Mouse (Mus musculus): Measurements from ENCODE around the gene Nlrp9c. TPM values are rescaled to one million over a fixed set of nuclear protein-coding genes. Genes with fewer than 3 reads are reported as not detected.
"Not testable (repeated sequence)": the region's sequence is repeated elsewhere in the genome, so short reads cannot be mapped to it uniquely, and the experiment has no call there.

Gene Nlrp9c
- total RNA-seq (2017): not detected in 2 replicates

- ATAC-seq (replicated peaks; ENCODE audit: low read depth, poor library complexity, severe bottlenecking): not testable (repeated sequence)
Observed at GRCm38 (mm10) chr7:26403600-26403999, at the start of gene Nlrp9c. Nlrp9c (minus strand) TSS chr7:26403700.

- no peak for ATAC-seq (replicated peaks; ENCODE audit: low read depth, poor library complexity, severe bottlenecking)
Observed at GRCm38 (mm10) chr7:26434813-26435212, 31.3 kb upstream of the Nlrp9c start, which contains the start of gene Nlrp4a. Nlrp4a (plus strand) TSS chr7:26435113.

GRCm38 (mm10) chr7:26391811-26392210 is 11.7 kb downstream of the Nlrp9c start:
- ATAC-seq (replicated peaks; ENCODE audit: low read depth, poor library complexity, severe bottlenecking): not testable (repeated sequence)

- ATAC-seq (replicated peaks; ENCODE audit: low read depth, poor library complexity, severe bottlenecking): not testable (repeated sequence)
Observed at GRCm38 (mm10) chr7:26391137-26391536, 12.4 kb downstream of the Nlrp9c start.

GRCm38 (mm10) chr7:26386691-26387090 is 16.8 kb downstream of the Nlrp9c start:
- ATAC-seq (replicated peaks; ENCODE audit: low read depth, poor library complexity, severe bottlenecking): not testable (repeated sequence)

- no peak for ATAC-seq (replicated peaks; ENCODE audit: low read depth, poor library complexity, severe bottlenecking)
Observed at GRCm38 (mm10) chr7:26380807-26381206, 22.7 kb downstream of the Nlrp9c start.

- ATAC-seq (replicated peaks; ENCODE audit: low read depth, poor library complexity, severe bottlenecking): not testable (repeated sequence)
Observed at GRCm38 (mm10) chr7:26373221-26373620, 30.3 kb downstream of the Nlrp9c start.

- not testable (repeated sequence) for ATAC-seq (replicated peaks; ENCODE audit: low read depth, poor library complexity, severe bottlenecking)
Observed at GRCm38 (mm10) chr7:26356719-26357118, 46.8 kb downstream of the Nlrp9c start.

GRCm38 (mm10) chr7:26352258-26352657 is 51.2 kb downstream of the Nlrp9c start:
- ATAC-seq (replicated peaks; ENCODE audit: low read depth, poor library complexity, severe bottlenecking): not testable (repeated sequence)

GRCm38 (mm10) chr7:26350177-26350576 is 53.3 kb downstream of the Nlrp9c start:
- not testable (repeated sequence) for ATAC-seq (replicated peaks; ENCODE audit: low read depth, poor library complexity, severe bottlenecking)

GRCm38 (mm10) chr7:26320361-26320760 is 83.1 kb downstream of the Nlrp9c start:
- ATAC-seq (replicated peaks; ENCODE audit: low read depth, poor library complexity, severe bottlenecking): not testable (repeated sequence)

GRCm38 (mm10) chr7:26315809-26316208 is 87.7 kb downstream of the Nlrp9c start:
- not testable (repeated sequence) for ATAC-seq (replicated peaks; ENCODE audit: low read depth, poor library complexity, severe bottlenecking)

- not testable (repeated sequence) for ATAC-seq (replicated peaks; ENCODE audit: low read depth, poor library complexity, severe bottlenecking)
Observed at GRCm38 (mm10) chr7:26315194-26315593, 88.3 kb downstream of the Nlrp9c start.

GRCm38 (mm10) chr7:26311786-26312185 is 91.7 kb downstream of the Nlrp9c start:
- ATAC-seq (replicated peaks; ENCODE audit: low read depth, poor library complexity, severe bottlenecking): not testable (repeated sequence)

GRCm38 (mm10) chr7:26306926-26307325 is 96.6 kb downstream of the Nlrp9c start, which contains the start of gene Cyp2a4:
Cyp2a4 (plus strand) TSS chr7:26307169.
- not testable (repeated sequence) for ATAC-seq (replicated peaks; ENCODE audit: low read depth, poor library complexity, severe bottlenecking)

- ATAC-seq (replicated peaks; ENCODE audit: low read depth, poor library complexity, severe bottlenecking): not testable (repeated sequence)
Observed at GRCm38 (mm10) chr7:26303429-26304166, 99.9 kb downstream of the Nlrp9c start.

Other genes starting within 250 kb of the Nlrp9c start
- gene Cyp2b9, start 230.3 kb downstream of the Nlrp9c start, total RNA-seq (2017): not detected in 2 replicates
- gene Vmn1r184, start 143.4 kb downstream of the Nlrp9c start, total RNA-seq (2017): not detected in 2 replicates
- not detected in 2 replicates for gene Cyp2a4, start 96.5 kb downstream of the Nlrp9c start, total RNA-seq (2017)
- gene Nlrp4a, start 31.4 kb upstream of the Nlrp9c start, total RNA-seq (2017): not detected in 2 replicates
- gene Nlrp9a, start 131.3 kb upstream of the Nlrp9c start, total RNA-seq (2017): not detected in 2 replicates
- gene Vmn1r185, start 214.8 kb upstream of the Nlrp9c start, total RNA-seq (2017): not detected in 2 replicates